Mouse (Mus musculus) embryonic fibroblast, embryonic 13.5 days (primary cell): ENCODE results near the gene Gabra4. TPM values are rescaled to one million over a fixed set of nuclear protein-coding genes. Genes with fewer than 3 reads are reported as not detected.
"Not testable (repeated sequence)": the region's sequence is repeated elsewhere in the genome, so short reads cannot be mapped to it uniquely, and the experiment has no call there.

Experiments used
- H3K27ac ChIP-seq: 2 replicates; pipeline ENCODE4 v1.5.1; 2012; ENCODE audit warnings: low read length, control low read depth, inconsistent platforms; ENCODE audit not compliant: insufficient read depth
- H3K4me1 ChIP-seq: 2 replicates; pipeline ENCODE4 v1.6.1; 2011; ENCODE audit warnings: low read length; ENCODE audit not compliant: control insufficient read depth, insufficient read depth
- H3K4me3 ChIP-seq: 2 replicates; pipeline ENCODE4 v1.5.1; 2011; ENCODE audit warnings: mild to moderate bottlenecking, control low read depth, low read length; ENCODE audit not compliant: insufficient read depth
- CTCF ChIP-seq: IDR thresholded peaks from 2 replicates; pipeline ENCODE4 v1.5.1; 2011; ENCODE audit warnings: mild to moderate bottlenecking, control low read depth, low read length, moderate library complexity, borderline replicate concordance; ENCODE audit not compliant: insufficient read depth
- POLR2A ChIP-seq: IDR thresholded peaks from 2 replicates; pipeline ENCODE4 v1.6.1; 2011; ENCODE audit warnings: low read depth, mild to moderate bottlenecking, control low read depth, low read length, moderate library complexity
- polyA plus RNA-seq: library from polyadenylated mRNA; stranded (reverse); fragments of >200 nt; gene quantifications from 2 replicates; pipeline ENCODE4 v1.2.4, GENCODE M21; 2011; ENCODE audit warnings: low read depth; ENCODE audit not compliant: missing spikeins, insufficient read length

The Gabra4 gene
- polyA plus RNA-seq, 1 experiment = 4.1 TPM

GRCm38 (mm10) chr5:71545554-71545953 is 112.6 kb downstream of the Gabra4 start:
- TF ChIP-seq POLR2A (no peak), CTCF (no peak)
- Histone ChIP-seq H3K27ac (no peak overlapping the region), H3K4me1 (no peaks in the 10 kb centered on the region), H3K4me3 (no peak overlapping the region)

DNA sequence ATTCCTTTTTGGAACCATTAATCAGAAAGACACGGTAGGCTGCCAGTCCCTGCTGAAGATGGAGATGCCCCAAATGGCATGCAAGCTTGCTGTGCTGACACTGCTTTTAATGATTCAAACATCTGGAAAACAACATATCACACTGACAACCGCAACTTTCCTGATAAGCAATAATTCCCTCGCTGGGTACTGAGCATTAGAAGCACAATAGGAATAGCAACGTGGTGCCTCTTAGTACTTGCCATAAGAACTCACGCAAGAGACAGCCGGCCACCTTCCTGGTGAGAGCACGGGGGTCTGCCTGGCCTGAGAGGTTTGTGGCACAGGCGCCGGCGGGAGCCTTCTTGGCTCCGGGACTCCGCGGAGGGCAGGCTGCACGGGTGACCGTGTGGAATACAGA is 132.6 kb downstream of the Gabra4 start:
- H3K4me3 ChIP-seq, H3K27ac ChIP-seq, H3K4me1 ChIP-seq: not testable (repeated sequence)

Other genes starting within 250 kb of the Gabra4 start
- gene Cox7b2, start 110.1 kb downstream of the Gabra4 start, polyA plus RNA-seq = not detected in 2 replicates
- 7.1 and 7.4 TPM in 2 replicates for gene Gabrb1, start 195 bp downstream of the Gabra4 start, polyA plus RNA-seq